Mouse (Mus musculus) liver, embryonic 14.5 days (tissue): Measurements from ENCODE around the gene Was.

Experiments
- CTCF ChIP-seq: IDR thresholded peaks from 2 replicates; pipeline ENCODE4 v1.5.1; 2016; ENCODE audit warnings: antibody characterized with exemption, low read depth, control low read depth
- EP300 ChIP-seq: IDR thresholded peaks from 2 replicates; pipeline ENCODE4 v1.6.1; 2016; ENCODE audit warnings: antibody characterized with exemption, low read depth

DNA sequence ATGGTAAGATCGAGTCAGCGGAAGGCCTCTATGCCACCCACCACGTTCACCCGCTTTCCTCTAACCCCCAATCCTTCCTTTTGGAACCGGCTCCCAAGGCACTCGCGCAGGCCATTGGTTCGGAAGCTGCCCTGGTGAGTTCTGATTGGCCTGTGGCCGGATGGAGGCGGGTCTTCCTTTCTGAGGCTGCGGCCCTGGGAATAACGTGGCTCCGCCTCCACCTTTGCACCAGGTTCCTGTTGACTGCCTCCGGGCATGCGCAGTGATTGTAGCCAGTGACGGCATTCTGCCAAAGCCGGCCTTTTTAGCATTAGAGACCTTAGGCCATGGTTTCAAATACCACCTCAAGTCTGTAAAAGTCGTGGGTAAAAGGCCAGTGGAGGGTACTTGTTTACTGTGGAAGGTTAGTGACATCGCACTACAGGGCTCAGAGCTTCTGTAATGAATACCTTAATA is 6.5 kb upstream of the Was start:
- TF ChIP-seq CTCF, result no peak
- TF ChIP-seq EP300, result no peak
